Mouse (Mus musculus) spleen, adult 2 months (tissue): Measurements from ENCODE around the gene Txndc9.

Experiments used
- CTCF ChIP-seq: fragments of 200-500 bp; IDR thresholded peaks from 2 replicates; pipeline ENCODE4 v1.5.1; 2011; ENCODE audit warnings: mild to moderate bottlenecking, inconsistent platforms; ENCODE audit not compliant: insufficient read depth, insufficient read length, insufficient replicate concordance; ENCODE audit errors: extremely low read depth
- POLR2A ChIP-seq: fragments of 200-500 bp; IDR thresholded peaks from 2 replicates; pipeline ENCODE4 v1.6.1; 2011; ENCODE audit warnings: low read depth, low read length, inconsistent platforms

DNA sequence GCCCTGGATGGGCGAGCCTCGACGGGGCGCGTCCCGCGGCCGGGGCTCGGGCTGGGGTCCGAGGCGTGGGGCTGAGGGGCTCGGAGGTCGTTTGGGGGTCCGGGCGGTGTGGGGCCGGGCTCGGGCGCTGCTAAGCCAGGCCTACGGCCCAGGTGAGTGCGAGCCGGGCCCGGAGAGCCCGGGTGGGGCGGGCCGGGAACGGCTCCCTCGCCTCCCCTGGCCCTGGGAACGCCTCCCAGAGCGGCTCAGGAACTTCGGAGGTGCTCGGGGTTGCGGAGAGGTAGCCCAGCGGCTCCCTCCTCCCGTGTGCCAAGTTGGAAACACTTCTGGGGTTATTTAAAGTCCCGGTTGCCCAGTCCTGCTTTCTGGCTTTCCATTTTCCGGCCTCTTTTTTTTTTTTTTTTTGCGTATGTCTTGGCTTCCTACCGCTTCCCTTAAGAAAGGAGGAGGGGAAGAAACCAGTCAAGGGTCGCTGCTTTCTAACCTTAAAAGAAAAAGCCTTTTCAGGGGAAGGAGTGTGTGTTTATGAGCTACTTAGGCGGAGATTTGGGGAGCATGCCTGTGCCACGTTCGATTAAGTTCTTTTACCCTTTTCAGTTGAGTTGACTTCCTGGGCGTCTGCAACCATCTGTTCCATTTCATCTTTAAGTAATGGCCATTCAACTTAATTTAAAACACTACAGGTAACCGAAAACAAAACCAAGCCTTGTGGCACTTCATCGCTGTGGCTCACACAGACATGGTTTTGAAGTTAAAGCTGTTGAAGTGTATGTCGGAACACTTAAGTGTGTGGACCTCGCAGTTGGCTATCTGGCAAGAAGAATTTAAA lies 892 bp upstream of the Txndc9 start:
- TF ChIP-seq CTCF (no peak), POLR2A (no peak)
